Mouse (Mus musculus): ENCODE data around the gene Ephb2.
A peak's percentile ranks its signal among the peaks of the same experiment; 100 is the strongest.

The Ephb2 gene

DNA sequence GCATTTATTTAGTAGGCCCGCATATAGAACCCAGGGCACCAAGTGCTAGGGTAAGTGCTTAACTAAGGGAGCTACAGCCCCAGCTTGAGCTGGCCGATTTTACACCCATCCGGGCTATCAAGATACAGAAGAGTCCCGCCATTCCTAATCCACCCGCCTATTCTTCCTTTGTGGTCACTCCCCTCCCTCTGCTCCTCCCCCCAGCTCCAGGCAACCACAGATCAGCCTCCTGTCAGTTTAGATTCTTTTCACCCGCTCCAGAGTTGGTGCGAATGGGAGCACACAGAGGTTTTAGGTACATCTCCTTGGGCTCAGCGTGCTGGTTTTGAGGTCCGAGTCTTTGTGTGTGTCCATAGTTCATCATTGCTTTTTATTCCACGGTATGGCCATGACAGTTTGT is 196.9 kb downstream of the Ephb2 start:
- no peak for DNase-seq

DNA sequence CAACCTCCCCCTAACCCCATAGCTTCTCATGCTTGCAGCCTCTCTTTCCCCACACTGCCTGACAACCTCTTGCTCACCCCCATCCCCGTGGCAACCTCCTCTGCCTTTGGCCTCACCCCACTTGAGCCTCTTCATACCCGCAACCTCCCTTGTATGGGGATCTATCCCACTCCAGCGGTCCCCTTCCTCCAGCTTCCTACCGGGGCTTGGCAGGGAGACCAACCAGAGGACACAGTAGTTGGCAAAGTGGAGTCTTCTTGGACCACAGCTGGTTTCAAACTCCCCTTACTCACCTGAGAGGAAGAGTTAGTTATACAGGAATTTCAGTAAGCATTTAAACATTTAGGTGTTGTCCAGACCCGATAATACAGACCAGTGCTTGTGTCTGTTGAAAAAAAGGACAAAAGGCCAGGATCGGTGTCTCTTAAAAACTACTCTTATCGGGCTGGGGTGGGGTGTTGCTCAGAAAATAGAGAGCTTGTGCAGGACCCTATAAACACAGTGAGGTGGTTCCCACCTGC is 197.5 kb downstream of the Ephb2 start:
- DNase-seq, result no peak

DNA sequence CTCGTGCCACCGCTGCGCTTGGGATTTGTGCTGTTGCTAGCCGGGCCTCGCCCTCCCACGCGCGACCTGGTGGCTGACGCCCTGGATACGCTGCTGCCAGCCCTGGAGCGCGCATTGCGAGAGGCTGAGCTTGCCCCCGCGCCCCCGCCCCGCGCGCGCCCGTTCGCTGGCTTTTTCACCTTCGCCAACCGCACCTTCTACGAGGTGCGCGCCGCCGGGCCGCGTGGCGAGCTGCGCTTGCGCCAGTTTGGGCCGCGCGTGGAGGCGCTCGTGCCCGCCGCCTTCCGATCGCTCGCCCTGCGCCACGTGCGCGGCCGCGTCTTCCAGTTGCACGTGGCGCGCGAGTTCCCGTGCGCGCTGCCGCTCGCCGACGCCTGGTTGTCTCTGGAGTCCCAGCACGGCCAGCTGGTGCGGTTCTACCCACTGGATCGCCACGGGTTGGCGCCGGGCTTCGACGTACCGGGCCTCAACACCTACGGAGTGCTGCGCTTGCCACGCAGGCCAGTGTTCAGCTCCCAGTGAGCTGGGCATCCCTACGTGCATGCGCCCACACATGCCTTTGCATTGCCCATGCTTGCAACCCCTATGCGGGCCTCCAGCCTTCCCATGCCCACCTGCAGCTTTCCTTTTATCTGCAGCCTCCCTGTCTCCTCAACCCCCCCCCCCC is 198.1 kb downstream of the Ephb2 start:
- peak; percentile 84 for DNase-seq

DNA sequence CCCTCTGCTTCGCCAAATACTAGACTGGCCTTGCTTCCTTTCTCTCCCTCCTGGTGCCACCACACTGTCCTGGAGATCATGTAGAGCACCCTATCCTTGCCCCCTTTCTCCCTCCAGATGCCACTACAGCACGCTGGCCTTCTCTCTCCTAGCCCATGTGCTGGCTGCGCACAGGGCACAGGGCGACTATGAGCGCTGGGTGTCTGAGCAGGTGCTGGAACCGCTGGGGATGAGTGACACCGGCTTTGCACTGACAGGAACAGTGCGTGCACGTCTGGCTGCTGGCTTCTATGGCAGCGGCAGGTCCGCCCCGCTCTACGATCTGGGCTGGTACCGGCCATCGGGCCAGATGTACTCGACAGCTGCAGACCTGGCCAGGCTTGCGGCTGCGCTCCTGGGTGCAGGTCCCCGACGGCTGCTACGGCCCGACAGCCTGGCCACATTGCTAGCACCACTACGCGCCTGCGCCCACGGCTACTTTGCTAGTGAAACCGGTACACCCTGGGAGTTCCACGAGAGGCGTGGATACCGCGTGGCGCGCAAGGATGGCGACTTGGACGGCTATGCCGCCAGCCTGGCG is 198.7 kb downstream of the Ephb2 start:
- DNase-seq, result no peak

DNA sequence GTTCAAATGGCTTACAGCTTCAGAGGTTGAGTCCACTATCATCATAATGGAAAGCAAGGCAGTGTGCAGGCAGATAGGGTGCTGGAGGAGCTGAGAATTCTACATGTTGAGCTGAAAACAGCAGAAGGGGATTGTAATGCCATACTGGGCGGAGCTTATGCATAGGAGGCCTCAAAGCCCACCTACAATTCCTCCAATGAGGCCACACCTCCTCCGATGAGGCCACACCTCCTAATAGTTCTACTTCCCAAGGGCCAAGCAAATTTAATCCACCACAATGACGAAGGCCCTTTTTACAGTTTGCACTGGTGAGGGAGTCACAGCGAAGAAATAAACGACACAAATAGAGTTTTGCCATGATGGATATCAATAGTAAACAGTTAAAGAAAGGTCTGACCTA is 199.3 kb downstream of the Ephb2 start:
- no peak for DNase-seq

DNA sequence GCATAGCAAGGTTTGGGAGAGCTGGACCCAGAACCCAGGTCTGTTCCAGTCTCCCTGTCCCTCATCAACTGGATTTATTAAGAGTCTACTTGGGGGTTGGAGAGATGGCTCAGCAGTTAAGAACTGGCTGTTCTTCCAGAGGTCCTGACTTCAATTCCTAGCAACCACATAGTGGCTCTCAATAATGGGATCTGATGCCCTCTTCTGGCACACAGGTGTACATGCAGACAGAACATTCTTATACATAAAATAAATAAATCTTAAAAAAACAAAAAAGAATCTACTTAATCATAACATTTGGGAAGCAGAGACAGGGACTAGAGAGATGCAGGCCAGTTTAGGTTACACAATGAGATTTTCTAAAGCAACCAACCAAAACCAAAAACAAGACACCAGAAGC is 199.8 kb downstream of the Ephb2 start:
- no peak for DNase-seq

DNA sequence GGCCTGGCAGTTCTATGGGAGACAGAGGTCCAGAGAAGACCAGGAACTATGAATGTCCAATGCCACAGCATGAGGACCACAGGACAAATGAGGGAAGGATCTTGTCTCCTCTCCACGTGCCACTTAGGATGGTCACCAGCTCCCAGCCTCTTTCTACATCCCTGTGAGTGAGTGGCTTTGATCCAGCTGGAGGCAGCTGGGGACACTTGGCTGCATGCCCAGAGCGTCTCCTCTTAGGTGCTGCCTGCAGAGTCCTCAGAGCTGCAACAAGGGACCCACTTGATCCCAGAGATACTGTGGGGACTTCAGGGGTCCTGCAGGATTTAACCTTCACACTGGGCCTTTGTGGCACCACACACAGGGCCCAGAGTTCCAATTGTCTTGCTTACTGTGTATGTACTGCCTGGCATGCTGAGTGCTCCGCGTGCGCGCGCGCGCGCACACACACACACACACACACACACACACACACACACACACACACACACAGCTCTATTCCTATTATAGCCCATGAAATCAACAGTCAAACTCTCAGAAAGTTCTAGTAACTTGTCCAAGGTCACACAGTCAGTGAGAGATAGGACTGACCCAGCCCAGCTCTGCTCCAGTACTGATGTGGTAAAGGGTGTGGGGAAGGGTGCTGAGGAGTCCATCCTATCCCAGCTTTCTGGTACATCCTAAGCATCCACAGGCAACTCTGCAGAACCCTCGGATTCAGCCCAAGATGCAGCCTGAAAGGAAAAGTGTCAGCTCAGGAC is 204.4 kb downstream of the Ephb2 start:
- DNase-seq, result no peak

DNA sequence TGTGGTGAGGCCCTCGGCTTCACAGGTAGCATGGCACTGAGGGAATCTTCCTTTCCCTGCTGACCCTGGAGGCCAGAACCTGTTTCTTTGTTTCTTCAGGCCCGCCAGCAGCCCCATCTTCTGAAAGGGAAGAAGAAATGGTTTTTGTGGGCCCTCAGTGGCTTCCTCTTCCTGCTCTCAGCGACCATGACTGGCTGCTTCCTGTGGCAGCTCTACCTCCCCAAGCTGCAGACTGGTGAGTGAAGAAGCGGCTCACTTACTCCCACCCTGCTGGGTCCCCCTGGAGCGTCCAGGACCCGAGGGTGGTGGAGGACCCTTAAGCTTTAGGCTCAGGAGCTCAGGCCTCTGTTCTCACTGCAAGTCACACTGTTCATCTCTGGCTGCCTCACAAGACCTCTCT is 209.2 kb downstream of the Ephb2 start:
- no peak for DNase-seq

DNA sequence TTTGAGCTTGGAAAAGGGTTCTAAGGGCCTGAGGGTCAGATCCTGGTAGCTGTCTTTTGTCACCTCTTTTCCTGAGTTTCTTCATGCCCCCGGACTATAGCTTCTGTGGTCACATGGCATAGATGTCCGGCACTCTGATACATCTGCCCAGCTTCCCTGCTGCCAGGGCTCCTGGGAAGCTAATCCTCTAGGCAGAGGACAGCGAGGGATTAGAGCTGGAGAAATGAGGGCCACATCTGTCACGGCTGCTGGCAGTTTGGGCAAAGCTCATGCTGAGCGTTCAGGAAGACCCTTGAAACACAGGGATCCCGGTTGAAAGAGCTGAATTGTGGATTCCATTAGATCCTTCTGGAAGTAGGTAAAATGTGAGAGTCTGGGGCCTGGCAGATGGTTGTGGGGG is 213.4 kb downstream of the Ephb2 start, which contains the start of gene Lactbl1:
Gene Lactbl1 (plus strand): TSS at position 234 of the 400 bp plus-strand sequence.
- DNase-seq, result no peak

DNA sequence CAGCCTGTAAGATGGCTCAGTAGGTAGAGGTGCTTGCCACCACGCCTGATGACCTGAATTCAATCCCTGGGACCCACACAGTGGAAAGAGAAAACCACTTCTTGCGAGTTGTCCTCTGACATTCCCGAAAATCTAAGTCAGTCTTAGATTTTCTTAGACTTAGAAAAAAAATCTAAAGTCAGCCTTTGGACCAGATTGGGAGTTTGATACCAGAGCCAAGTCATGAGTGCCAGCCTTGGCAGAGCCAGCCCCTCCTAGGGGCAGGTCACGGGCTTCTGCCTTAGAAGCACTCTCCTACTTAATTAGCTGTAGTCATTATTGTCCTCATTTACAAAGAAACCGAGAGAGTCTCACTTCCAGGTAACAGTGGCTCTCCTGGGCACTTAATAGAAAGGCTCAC is 213.8 kb downstream of the Ephb2 start:
- no peak for DNase-seq

DNA sequence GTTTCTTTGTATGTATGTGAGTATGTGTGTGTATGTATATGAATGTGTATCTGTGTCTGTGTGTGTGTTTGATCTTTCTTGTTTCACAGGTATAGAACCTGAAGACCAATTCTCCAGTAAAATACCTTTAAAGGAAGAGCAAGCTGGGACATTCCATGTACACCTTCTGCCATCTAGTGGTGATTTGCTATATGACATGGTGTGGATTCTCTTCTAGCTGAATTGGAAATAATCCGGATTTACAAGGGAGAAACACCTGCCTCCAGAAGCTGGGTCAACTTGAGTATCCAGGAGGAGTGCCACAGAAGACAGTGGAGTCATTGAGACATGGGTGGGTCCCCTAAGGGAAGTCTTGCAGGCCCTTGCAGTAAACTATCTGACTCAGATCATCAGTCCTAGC is 214.5 kb downstream of the Ephb2 start:
- DNase-seq, result no peak

DNA sequence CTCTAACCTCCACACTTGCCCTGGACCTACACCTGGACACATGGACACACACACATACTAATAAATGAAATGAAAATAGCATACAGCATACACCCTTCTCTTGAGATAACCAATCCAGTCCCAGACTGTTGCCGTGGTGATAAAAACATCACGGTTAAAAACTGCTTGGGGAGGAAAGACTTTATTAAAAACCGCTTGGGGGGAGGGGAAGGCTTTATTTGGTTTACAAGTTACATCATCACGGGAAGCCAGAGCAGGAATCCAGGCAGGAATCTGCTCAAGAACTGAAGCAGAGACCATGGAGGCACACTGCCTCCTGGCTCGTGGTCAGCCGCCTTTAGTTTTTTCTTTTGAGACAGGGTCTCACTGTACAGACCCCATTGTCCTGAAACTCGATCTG is 222.1 kb downstream of the Ephb2 start:
- DNase-seq, result no peak

DNA sequence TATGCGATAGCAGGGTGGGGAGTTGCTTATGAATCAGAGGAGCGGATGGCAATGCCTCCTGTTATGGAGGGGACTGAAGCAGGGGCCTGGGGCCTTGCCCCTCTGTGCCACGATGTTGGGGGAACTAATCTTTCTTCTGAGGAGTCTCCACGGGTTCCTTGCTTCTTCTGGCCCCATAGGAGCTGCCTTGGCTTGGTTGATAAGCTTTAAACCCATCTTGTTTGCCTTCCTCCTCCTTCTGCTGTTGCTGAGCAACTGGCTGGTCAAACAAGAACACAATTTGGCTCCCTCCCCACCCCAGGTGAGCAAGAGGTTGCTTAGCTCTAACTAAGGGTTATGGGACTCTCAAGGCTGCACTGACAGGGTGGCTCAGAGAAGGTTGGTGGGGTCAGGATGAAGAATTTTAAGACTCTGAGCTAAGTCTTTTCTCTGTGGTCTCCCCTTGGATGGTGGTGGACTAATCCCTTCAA is 225.4 kb downstream of the Ephb2 start, which contains the start of gene Tex46:
Gene Tex46 (plus strand): TSS at position 51 of the 470 bp plus-strand sequence.
- DNase-seq, result no peak

DNA sequence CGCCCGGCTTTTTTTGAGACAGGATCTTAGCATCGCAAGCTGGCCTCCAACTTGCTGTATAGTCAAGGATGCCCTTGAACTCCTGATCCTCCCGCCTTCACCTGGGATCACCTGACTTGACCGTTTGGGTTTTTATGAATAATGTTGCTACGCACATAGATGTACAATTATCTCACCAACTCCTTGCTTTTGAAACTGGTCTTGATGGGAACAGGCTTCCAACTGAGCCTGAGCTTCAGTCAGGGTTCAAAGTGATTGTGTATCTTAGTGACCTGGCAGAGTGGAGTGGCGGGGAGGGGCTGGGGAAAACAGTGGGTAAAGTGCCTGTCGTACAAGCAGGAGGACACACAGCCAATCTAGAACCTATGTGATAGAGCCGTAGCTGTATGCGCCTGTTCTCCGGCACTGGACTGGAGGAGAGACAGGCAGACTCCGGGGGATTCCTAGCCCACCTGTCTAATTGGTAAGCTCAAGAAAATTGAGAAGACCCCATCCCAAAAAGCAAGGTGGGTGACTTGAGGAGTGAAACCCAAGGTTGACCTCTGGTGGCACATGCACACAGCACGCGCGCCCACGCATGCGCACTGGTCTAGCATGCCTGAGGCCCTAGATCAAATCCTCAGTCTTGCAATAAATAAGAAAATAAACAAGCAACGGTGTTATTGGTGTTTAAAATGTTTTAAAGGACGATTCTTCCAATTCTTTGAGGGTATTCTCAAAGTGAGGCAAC is 229.9 kb downstream of the Ephb2 start:
- DNase-seq, result no peak

DNA sequence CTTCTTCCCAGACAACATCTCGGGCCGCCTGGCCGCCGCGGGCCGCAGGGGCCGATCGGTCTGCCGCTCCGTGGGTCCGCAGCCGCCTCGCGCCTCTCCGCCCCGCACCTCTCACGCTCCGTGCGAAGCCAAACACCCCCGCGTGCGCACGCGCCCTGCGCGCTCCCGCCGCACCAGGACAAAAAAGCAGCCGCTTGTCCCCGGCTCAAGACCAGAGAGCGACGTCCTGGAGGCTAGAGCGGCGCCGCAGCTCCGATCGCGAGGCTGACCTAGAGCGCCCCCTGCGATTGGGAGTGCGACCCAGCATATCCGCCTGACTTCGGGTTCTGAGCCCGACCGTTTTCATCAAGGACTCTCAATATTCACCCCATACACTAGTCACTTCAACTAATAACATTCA is 233.2 kb downstream of the Ephb2 start, which contains the start of gene Kdm1a:
Gene Kdm1a (minus strand): TSS at position 156 of the 400 bp plus-strand sequence.
- peak; percentile 94 for DNase-seq

DNA sequence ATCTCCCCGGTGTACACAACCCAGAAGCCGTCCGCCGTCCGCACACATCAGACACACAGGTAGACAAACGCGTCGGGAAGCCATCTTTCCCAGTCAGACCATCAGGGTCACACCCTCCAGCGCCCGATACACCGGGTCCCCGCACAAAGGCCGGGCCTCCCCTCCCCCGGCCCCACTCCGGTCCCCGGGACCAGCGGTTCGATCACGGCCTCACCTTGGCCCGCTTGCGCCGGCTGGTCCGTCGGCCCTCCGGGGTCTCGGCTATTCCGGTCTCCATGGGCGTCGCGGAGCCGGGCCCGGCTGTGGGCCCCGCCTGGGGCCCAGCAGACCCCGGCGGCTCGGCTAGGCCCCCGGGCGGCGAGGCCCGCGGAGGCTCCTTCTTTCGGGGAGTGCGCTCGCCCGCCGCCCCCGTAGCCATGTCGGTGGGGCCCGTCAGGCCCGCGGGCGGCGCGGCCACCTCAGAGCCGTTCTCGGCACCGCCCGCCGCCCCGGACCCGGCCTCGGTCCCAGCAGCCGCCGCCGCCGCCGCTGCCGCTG is 233.7 kb downstream of the Ephb2 start:
- DNase-seq, result no peak

DNA sequence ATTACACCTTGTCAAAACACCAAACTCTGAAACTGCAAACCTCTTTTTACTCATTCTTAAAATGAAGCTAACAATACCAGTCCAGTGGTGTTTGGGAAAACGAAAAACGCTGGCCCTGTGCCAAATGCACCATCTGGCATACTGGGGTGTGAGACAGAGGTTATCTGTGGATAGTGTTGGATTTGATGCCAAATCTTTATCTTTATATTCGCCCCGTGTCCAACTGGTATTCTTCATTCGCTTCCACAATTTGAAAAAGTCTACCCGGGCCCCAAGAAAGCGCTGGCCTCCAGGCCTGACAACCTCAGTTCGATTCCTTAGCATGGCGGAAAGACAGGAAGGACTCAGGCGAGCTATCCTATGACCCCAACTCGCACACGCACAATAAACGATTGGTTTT is 234.3 kb downstream of the Ephb2 start:
- DNase-seq, result peak; percentile 19

DNA sequence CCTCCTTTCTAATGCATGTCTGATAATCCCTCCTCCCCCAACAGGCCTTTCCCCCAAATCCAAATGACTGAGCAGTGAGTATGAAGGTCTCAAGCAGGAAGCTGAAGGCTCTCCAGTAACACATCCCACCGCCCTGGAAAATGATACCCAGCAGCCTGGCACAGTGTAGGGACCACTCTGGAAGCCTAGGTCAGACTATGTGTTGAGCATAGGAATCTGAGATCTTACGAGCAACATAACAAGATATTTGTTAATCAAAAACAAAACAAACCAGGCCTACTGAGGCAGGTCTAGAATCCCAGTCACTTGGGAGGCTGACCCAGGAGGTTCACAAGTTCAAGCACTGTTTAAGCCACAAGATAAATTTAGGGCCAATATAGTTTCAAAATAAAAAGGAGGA is 235.3 kb downstream of the Ephb2 start:
- no peak for DNase-seq

DNA sequence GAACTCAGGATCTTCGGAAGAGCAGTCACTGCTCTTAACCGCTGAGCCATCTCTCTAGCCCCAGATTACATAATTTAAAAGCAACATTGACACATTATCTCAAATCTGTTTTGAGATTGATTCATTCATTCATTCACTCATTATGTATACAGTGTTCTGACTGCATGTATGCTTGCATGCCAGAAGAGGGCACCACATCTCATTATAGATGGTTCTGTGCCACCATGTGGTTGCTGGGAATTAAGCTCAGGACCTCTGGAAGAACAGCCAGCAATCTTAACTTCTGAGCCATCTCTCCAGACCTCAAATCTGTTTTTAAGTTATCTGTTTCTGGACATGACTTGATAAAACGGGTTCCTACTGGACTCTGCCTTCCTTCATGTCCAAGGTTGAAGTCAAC is 235.9 kb downstream of the Ephb2 start:
- DNase-seq, result no peak

DNA sequence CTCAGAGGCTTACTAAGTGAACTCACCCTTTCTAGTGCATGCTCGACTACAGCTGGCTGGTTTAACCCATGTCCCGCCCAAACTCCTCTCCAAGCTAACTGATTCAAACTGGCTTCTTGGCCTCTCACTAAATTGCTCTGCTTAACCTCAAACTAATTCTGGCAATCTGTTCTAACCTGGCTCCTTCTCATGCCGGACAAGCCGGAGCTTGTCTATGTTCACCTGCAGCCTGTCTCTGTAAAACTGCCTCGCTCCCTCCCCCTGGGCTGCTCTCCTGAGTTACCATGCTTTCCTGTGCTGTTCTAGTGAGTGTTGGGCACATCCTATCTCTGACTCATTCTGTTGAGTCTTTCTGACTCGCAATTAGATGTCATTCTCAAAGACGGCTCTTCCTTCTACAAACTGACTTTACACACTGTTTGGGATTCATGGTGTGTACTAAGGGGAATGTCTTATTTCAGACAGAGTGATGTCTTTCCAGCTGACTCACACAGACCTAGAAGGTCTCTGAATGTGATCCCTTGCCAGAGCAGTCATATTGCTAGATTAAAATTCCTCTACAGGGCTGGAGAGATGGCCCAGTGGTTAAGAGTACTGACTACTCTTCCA is 237.4 kb downstream of the Ephb2 start:
- DNase-seq, result no peak

Measured in right cerebral cortex, postnatal 25 days (tissue).